Mouse (Mus musculus) T-helper 1 cell (primary cell): ENCODE results near the gene 1190005I06Rik.
"Not testable (repeated sequence)": the region's sequence is repeated elsewhere in the genome, so short reads cannot be mapped to it uniquely, and the experiment has no call there.

Source experiments
- in situ Hi-C: fragments of 300-600 bp; cut with MboI, MseI; formaldehyde crosslinking; loops from one replicate; pipeline ENCODE4 v1.15.1; 2025; ENCODE audit warnings: high pct_unique_total_duplicates

Gene 1190005I06Rik

GRCm38 (mm10) chr8:120647532-120647931 is at the start of gene 1190005I06Rik:
1190005I06Rik (minus strand) TSS chr8:120647632.
- in situ Hi-C loops = no loop called here

- in situ Hi-C loops = loop anchor here (10.0 kb wide), 1 partner anchor 848 kb away; the partner anchor contains the start of gene 1700018B08Rik
Measured at GRCm38 (mm10) chr8:120696401-120697153, 49.1 kb upstream of the 1190005I06Rik start.

GRCm38 (mm10) chr8:120693861-120694493 is 46.5 kb upstream of the 1190005I06Rik start:
- in situ Hi-C loops = loop anchor here (5.0 to 10.0 kb wide), 2 partner anchors 43 to 851 kb away; partner anchors contain the start of genes 1700018B08Rik and Irf8

GRCm38 (mm10) chr8:120692934-120693333 is 45.5 kb upstream of the 1190005I06Rik start:
- in situ Hi-C loops = loop anchor here (5.0 to 10.0 kb wide), 2 partner anchors 44 to 852 kb away; partner anchors contain the start of genes 1700018B08Rik and Irf8

- in situ Hi-C loops = no loop called here
Measured at GRCm38 (mm10) chr8:120688511-120688910, 41.1 kb upstream of the 1190005I06Rik start.

DNA sequence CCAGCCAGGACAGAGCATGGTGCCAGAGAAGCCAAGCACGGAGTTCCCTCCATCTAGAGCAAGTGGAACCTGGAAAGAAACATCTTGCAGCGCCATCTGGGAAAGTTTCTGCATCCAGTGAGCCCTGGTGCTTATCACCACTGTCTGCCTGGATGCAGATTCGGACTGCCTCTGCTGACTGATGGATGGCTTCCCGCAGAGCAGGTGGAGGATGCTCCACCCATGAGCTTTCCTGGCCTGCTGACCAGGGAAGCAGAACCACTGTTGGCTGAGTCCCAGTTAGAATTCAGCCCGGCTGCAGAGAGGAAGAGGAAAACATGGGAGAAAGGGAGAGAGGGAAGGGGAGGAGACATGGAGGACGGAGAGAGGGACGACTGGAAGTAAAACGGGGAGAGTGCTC is 40.4 kb upstream of the 1190005I06Rik start:
- in situ Hi-C loops = no loop called here

DNA sequence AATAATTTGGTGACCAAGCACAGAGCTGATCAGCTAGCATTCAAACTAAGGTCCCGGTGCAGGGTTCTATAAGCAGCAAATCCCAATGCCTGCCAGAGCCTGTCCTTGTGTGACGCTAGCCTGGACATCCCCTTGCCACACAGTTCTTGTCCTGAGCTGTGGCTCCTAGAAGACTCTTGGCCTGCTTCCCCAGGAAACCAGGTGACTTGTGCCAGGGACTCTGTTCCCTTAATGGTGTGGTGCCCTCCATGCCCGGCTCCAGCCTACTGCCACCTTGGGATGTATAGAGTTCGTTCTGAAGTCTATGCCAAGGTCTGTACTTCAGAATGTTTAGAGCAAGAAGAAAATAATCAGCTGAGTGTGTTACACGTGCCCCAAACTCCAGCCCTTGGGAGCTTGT is 39.1 kb upstream of the 1190005I06Rik start:
- in situ Hi-C loops = no loop called here

DNA sequence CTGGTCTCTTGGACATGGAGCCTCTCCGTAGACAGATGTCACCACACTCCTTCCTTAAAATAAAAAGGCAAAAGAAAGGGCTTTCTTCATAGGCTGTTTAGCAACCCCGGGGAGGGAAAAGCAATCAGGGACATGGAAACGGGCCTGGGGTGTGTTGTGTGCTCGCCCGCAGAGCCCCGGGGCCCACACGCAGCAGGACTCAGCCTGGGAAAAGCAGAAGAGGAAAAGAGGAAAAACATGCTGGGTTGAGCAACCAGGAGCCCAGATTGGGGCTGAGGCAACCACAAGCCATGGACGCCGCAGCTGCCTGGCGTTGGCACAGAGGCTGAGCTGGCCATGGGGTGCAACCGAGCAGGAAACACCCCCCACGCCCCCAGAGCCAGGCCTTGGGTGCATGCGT is 38.6 kb upstream of the 1190005I06Rik start:
- in situ Hi-C loops = no loop called here

DNA sequence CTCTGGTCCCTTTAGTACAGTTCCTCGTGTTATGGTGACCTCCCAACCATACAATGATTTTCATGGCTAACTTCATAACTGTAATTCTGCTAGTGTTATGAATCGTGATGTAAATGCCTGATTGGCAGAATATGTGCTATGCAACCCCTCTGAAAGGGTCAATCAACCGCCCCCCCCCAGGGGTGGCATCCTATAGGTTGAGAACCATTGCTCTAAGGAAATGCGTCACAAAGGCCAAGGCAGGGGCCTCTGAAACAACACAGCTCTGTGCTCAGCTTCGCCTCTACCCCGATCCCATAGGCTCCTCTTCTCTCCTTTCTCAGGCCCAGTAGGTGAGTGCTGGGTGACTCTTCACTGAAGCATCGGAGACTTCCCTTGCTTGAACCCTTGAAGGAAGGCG is 38.2 kb upstream of the 1190005I06Rik start:
- in situ Hi-C loops = no loop called here

DNA sequence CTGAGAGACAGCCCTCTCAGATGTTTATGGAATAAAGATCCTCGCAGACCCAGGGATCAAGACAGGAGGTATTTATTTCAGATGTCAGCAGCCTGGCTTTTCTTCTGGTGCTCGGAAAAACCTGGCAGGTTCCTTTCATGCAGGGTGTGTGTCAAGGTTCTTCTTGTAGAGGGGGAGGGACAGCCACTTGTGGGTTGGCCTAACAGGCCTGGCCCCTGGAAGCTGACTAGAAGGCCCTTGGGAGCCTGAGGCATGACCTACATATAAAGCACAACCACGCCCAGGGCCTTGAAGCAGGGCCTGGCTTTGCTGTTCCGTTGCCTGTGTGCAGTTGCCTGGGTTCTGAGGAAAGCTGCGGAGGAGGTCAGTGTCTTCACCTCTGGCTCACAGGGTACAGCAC is 37.7 kb upstream of the 1190005I06Rik start:
- in situ Hi-C loops = no loop called here

DNA sequence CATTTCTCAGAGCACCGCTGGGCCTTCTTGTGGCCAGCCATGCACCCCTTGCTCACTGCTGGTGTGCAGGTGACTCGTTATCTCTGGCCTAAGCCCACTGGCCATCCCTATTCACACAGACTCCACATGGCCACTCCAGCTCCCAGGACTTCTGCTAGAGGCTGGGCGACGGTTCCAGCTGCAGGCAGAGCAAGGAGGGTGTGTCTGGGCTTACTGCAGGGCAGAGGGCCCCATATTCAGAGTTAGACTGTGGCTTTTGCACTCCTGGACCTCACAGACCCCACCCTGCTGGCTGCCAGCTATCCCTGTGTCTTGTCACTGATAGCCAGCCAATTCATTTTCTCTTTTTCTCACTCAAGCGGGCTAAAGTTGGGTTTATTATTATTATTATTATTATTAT is 36.6 kb upstream of the 1190005I06Rik start:
- in situ Hi-C loops = no loop called here

DNA sequence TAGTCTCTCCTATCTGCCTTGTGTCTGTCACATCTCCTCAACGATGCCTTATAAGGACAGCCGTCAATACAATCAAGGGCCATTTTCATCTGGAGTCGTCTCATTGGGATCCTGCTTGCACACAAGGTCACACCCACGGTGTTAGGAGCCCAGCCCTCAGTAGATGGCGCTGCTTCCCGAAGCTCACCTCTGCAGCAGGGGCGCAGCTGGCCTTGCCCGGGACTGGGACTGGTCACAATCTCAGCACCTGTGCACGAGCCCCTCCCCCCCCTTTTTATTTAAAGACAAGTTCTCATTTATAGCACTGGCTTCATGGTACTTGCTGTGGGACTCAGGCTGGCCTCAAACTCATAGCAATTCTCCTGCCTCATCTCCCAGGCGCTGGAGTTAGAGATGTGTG is 36.2 kb upstream of the 1190005I06Rik start:
- in situ Hi-C loops = no loop called here

GRCm38 (mm10) chr8:120681113-120681512 is 33.7 kb upstream of the 1190005I06Rik start:
- in situ Hi-C loops = no loop called here

GRCm38 (mm10) chr8:120680405-120680804 is 33.0 kb upstream of the 1190005I06Rik start:
- in situ Hi-C loops = not testable (repeated sequence)

DNA sequence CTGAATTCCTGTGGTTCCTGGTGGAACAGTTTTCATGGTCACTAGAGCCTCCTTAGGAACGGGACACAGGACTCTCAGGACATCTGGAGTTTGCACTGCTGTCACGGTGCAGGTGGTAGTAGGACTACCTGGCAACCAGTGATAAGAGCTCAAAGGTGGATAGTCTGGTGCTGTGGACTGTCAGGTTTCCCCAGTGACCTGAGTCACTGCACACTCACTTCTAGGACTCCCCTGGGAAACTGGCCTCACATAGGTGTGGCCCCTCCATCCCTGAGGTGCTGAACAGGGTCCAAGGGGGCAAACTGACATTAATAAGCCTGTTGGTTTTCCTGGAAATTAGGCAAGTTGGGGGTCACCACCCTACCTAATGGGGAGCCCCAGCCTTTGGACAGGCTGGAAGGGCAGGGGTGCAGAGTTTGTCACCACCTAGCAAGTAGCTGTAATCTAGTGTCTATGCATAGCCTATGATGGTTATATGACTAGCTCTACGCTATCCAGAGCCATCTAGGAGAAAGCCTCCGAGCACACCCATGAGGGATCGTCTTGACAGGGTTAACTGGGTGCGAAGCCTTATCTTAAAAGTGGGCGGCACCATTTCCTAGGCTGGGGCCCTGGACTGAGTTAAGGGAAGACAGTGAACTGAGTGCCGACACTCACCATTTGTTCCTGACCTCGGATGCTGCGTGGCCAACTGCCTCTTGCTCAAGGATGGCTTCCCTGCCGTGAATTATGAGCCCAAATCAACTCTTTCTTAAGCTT is 32.4 kb upstream of the 1190005I06Rik start:
- in situ Hi-C loops = loop anchor here (5.0 kb wide), 2 partner anchors 117 to 412 kb away; no protein-coding TSS in a partner anchor

DNA sequence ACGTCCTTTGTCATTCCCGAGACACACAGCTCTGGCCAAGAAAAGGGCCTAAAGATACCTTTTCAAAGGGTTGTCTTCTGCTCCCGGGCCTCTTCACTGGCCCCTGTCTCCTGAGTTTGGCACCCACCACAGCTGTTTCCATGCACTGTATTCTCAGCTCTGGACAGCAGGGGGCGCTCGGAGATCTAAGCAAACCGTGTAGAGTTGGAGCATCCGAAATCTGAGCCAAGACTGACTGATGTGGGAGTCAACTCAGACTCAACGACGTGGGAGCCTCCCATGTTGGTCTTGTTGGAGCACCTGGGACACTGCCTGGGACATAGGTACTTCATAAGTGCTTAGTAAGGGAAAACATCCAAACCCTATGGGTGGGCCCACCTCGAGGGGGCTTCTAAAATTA is 31.0 kb upstream of the 1190005I06Rik start:
- in situ Hi-C loops = loop anchor here (5.0 kb wide), 2 partner anchors 119 to 414 kb away; no protein-coding TSS in a partner anchor

DNA sequence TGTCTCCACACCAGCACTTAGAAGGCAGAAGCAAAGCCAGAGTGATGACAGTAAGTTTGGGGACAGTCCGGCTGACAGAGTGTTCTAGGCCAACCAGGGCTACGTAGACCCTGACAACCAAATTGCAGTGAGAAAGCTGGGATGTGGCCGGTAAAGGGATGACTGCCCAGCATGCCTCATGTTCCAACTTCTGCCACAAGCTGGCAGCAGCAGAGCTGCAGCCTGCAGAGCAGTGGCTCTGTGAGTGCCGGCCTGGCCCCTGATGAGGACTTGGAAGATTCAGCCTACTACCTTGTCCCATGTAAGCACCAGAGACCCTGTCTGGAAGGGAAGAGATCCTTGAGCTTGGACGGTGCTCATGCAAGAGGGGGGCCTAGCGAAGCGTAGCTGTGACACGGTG is 28.3 kb upstream of the 1190005I06Rik start:
- in situ Hi-C loops = loop anchor here (5.0 kb wide), 2 partner anchors 122 to 417 kb away; no protein-coding TSS in a partner anchor

DNA sequence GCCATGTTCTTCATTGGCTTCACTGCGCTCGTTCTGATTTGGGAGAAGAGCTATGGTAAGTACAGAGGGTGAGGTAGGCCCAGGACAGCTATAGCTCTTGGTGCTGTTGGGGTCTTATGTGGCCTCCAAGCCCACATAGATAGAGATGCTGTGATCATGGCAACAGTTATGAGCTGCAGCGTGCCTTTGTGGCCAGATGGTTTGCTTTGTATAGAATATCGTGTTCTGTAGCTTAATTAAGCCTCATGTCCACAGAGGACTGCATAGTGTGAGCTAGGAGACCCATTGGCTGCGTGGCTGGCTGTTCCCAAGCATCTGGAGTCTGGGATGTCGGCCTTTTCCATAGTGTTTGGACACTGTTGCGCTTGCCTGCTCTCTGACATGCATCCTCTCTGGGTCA is 25.9 kb upstream of the 1190005I06Rik start:
- in situ Hi-C loops = loop anchor here (25.0 kb wide), 1 partner anchor 914 kb away; the partner anchor contains the start of genes Fbxo31 and Map1lc3b

DNA sequence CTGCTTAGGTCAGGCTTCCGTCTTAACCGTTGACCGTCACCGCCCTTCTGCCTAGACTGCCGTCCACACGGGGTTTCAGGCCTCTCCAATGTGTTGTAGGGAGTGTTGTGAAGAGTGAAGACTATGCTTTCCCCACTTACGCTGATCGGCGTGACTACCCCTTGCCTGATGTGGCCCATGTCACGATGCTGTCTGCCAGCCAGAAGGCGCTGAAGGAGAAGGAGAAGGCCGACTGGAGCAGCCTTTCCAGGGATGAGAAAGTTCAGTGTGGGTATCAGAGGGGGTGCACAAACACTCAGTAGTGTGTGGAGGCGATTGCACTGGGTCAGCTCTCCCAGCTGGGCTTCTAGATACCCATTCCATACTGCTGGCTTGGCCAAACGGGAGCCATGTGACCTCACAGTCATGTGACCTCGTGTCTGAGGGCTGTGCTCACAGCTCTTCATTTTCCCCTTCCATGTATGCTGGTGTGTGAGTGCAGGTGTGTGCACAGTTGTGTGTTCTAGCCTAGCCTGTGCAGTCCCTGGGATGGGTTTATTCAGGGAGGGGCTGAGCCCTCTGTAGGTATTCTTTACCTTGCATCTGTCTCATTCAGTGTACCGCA is 25.3 kb upstream of the 1190005I06Rik start:
- in situ Hi-C loops = loop anchor here (25.0 kb wide), 1 partner anchor 915 kb away; the partner anchor contains the start of genes Fbxo31 and Map1lc3b

GRCm38 (mm10) chr8:120671775-120672174 is 24.3 kb upstream of the 1190005I06Rik start:
- in situ Hi-C loops = loop anchor here (25.0 kb wide), 1 partner anchor 916 kb away; the partner anchor contains the start of genes Fbxo31 and Map1lc3b

DNA sequence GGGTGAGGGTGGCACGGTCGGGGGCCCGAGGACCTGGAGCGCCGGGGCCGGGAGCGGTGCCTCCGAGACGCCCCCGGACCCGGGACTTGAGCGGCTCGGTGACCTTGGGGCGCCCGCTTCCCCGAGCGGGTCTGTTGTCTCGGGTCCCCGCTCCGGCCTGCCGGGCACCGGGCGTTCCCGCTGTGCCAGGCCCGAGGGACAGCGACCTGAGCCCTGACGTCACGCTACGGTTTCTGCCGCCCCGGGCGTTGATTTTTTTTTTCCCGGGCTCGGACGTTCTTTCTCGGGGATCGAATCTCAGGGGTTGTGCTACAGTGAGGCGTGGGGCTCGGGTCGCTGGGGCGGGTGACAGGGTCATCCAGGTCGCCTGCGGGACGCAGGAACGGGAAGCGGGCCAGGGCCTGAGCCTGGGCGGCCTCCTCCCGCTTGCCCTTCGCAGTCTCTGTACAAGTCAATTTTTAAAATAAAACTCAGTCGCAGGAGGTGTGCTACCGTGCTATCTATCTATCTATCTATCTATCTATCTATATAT is 21.0 kb upstream of the 1190005I06Rik start, which contains the start of gene Emc8:
TSS of gene Emc8 (minus strand) at position 200 of the 532 bp plus-strand sequence.
- in situ Hi-C loops = loop anchor here (25.0 kb wide), 1 partner anchor 919 kb away; the partner anchor contains the start of genes Fbxo31 and Map1lc3b
